Mouse (Mus musculus): ENCODE results near the gene Bag3. TPM values are rescaled to one million over a fixed set of nuclear protein-coding genes. Genes with fewer than 3 reads are reported as not detected.

Gene Bag3
- polyA plus RNA-seq, 1 experiment: 5.4 TPM

DNA sequence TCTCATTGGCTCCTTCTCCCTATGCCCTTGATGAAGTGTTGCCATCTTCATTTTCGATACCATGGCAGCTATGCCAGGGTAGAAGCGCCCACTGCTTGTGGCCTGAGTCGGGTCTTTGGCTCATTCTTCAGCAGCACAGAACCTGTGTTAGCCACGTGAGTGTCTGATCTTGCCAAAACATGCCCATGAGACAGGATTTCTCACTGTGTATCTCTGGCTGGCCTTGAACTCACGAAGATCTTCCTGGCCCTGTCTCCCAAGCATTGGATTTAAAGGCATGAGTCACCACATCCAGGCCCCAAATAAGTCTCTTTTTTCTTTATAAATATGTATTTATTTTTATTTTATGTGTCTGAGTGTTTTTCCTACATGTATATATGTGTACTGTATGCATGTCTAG, 51.8 kb downstream of the Bag3 start:
- TF ChIP-seq POLR2A (IDR thresholded peaks at IDR 0.05; ENCODE audit: extremely low read depth, insufficient read depth, low read length) (no peak), CTCF (IDR thresholded peaks at IDR 0.05; ENCODE audit: extremely low read depth, insufficient read depth, low read length) (no peak)
- Histone ChIP-seq H3K27ac (ENCODE audit: insufficient read depth, low read length) (no peak overlapping the region), H3K4me3 (ENCODE audit: insufficient read depth, low read length) (no peak overlapping the region), H3K4me1 (ENCODE audit: control insufficient read depth, insufficient read depth, low read length) (no peaks in the 10 kb centered on the region)

DNA sequence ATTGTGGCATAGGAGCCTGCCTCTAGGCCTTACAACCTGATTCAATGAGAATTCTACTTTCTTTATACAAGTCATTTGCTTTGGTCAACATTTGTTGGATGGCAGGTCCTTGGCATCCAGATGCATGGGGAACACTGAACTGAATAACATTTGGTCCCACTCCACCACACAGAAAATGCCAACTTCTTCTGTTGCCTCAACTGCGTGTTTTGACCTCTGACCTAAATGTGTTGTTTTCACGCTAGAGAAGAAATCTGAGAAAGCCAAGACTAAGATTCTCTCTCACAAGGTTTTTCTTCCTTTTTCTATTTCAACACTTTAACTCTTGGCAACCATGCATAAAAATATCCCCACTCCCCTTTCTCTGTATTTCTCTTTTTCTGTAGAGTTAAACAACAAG, 52.4 kb downstream of the Bag3 start:
- H3K4me1 ChIP-seq (ENCODE audit: control insufficient read depth, insufficient read depth, low read length): no peaks in the 10 kb centered on the region
- no peak overlapping the region for H3K27ac ChIP-seq (ENCODE audit: insufficient read depth, low read length)
- TF ChIP-seq CTCF (IDR thresholded peaks at IDR 0.05; ENCODE audit: extremely low read depth, insufficient read depth, low read length) (no peak), POLR2A (IDR thresholded peaks at IDR 0.05; ENCODE audit: extremely low read depth, insufficient read depth, low read length) (no peak)
- no peak overlapping the region for H3K4me3 ChIP-seq (ENCODE audit: insufficient read depth, low read length)

DNA sequence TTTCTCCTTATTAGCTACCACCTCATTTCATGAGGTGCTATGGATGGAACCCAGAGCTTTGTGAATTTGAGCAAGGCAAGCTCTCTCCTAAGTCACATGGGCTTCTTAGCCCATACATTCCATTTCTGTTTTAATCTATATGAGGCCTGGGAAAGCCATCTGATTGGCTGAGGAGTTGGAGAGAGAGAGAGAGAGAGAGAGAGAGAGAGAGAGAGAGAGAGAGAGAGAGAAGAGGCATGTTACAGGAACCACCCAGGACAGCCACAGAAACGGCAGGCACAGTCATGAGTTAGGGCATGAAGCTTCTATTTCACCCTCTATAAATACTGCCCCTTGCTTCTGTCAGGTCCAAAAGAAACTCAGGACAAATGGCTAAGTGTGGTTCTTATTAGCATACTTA, 54.2 kb downstream of the Bag3 start:
- Histone ChIP-seq H3K4me1 (ENCODE audit: control insufficient read depth, insufficient read depth, low read length) (peaks cover 4% of the 10 kb centered on the region; the same call in 1 of the 2 replicates), H3K4me3 (ENCODE audit: insufficient read depth, low read length) (no peak overlapping the region), H3K27ac (ENCODE audit: insufficient read depth, low read length) (no peak overlapping the region)
- TF ChIP-seq CTCF (IDR thresholded peaks at IDR 0.05; ENCODE audit: extremely low read depth, insufficient read depth, low read length) (no peak), POLR2A (IDR thresholded peaks at IDR 0.05; ENCODE audit: extremely low read depth, insufficient read depth, low read length) (no peak)

DNA sequence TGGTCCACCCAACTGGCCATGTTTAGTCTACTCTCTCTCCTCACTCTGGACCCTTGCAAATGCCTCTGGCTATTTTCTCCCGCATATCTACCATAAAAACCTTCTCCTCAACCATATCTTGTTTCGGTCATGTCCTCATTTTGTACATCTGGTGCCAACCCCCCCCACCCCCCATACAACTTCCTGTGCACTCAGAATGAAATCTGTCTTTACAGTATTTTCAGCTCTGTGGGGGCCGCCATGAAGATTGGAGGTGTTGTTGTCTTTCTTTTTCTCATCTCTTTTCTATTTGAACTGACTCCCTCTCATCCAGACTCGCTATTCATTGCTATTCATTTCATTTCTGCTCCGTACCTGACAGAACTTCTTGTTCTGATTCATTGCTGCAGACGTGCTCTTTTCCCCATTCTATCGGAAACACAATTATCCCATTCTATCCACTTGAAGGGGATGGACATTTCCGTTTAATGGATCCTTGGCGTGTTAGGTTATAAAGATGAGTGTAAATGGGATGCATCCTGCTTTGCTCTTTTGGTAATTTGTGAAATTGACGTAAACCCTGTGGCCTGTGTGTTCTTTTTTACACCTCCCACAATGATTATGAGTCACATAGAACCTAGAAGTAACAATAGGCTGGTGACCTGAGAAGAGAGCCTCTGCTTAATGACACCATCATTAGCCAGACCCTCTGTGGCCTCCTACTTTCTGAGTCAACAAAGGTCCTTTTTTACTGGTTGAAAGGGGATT, 55.0 kb downstream of the Bag3 start:
- no peak for TF ChIP-seq CTCF (IDR thresholded peaks at IDR 0.05; ENCODE audit: extremely low read depth, insufficient read depth, low read length)
- no peak for TF ChIP-seq POLR2A (IDR thresholded peaks at IDR 0.05; ENCODE audit: extremely low read depth, insufficient read depth, low read length)

DNA sequence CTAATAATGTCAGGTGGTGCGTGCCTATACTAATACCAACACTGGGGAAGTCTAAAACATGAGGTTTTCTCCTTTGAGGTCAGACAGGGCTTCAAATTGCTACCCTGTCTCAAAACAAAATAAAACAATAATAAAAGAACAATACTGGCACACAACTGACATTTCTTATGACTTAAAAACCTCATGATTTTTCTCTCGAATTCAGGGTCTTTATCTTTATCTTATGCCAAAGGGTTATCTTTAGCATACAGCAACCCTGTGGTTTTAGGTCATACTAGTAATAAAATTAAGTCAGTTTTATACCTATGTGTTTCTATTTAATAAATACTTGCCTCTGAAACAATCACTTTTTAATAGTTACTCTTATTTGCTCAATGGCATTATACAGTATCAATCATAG, 56.0 kb downstream of the Bag3 start:
- no peak overlapping the region for H3K4me3 ChIP-seq (ENCODE audit: insufficient read depth, low read length)
- no peak for TF ChIP-seq CTCF (IDR thresholded peaks at IDR 0.05; ENCODE audit: extremely low read depth, insufficient read depth, low read length)
- no peak for TF ChIP-seq POLR2A (IDR thresholded peaks at IDR 0.05; ENCODE audit: extremely low read depth, insufficient read depth, low read length)
- H3K4me1 ChIP-seq (ENCODE audit: control insufficient read depth, insufficient read depth, low read length): peaks cover 4% of the 10 kb centered on the region
- no peak overlapping the region for H3K27ac ChIP-seq (ENCODE audit: insufficient read depth, low read length)

More for the DNA sequence above, 55.0 kb downstream of the Bag3 start:
- Histone ChIP-seq H3K4me1 (ENCODE audit: control insufficient read depth, insufficient read depth, low read length) (peaks cover 4% of the 10 kb centered on the region), H3K4me3 (ENCODE audit: insufficient read depth, low read length) (no peak overlapping the region), H3K27ac (ENCODE audit: insufficient read depth, low read length) (no peak overlapping the region)

DNA sequence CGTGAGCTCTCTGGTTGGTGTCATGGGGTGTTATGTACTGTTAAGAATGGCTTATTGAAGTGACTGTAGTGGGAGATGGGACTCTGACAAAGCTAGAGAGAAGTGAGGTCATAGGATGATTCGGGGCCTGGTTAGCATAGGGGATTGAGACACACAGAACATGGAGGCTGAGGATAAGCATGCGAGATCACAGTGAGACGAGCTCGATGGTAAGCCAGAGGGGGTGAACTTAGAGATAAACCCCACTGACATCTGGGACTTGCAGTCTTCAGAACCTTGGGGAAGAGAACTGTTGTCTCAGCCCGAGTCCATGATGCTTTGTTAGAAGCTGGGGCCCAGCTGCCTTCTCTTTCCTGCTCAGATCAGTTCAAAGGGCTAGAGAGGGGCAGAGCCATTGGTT, 56.9 kb downstream of the Bag3 start:
- H3K4me1 ChIP-seq (ENCODE audit: control insufficient read depth, insufficient read depth, low read length): peaks cover 4% of the 10 kb centered on the region
- TF ChIP-seq POLR2A (IDR thresholded peaks at IDR 0.05; ENCODE audit: extremely low read depth, insufficient read depth, low read length): no peak
- TF ChIP-seq CTCF (IDR thresholded peaks at IDR 0.05; ENCODE audit: extremely low read depth, insufficient read depth, low read length): no peak
- no peak overlapping the region for H3K27ac ChIP-seq (ENCODE audit: insufficient read depth, low read length)
- no peak overlapping the region for H3K4me3 ChIP-seq (ENCODE audit: insufficient read depth, low read length)

DNA sequence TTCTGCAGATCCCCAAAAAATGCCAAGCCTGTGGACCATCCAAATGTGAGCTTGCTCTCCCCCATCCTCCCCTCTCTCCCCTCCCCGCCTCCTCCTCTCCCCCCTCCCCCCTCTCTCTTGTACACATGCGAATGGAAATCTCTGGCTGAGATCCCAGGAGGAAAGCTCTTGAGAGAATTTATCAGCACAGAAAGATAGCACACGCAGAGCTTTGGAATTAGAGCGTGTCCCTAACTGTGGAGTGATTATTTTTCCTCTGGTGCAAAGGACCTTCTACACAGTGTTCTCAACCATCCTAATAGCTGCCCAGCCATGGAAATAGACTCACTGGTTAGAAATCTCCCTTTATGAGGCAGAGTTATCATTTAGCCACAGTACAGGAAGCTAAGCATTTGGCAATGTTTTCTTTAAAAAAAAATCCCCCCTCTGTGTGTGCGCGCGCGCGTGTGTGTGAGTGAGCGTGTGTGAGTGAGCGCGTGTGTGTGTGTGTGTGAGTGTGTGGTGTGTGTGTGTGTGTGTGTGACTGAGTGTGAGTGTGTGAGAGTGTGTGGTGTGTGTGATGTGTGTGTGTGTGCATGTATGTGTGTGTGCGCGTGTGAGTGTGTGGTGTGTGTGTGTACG, 58.6 kb downstream of the Bag3 start:
- H3K27ac ChIP-seq (ENCODE audit: insufficient read depth, low read length): no peak overlapping the region
- peaks cover 4% of the 10 kb centered on the region for H3K4me1 ChIP-seq (ENCODE audit: control insufficient read depth, insufficient read depth, low read length)
- H3K4me3 ChIP-seq (ENCODE audit: insufficient read depth, low read length): no peak overlapping the region
- TF ChIP-seq CTCF (IDR thresholded peaks at IDR 0.05; ENCODE audit: extremely low read depth, insufficient read depth, low read length): no peak
- no peak for TF ChIP-seq POLR2A (IDR thresholded peaks at IDR 0.05; ENCODE audit: extremely low read depth, insufficient read depth, low read length)

DNA sequence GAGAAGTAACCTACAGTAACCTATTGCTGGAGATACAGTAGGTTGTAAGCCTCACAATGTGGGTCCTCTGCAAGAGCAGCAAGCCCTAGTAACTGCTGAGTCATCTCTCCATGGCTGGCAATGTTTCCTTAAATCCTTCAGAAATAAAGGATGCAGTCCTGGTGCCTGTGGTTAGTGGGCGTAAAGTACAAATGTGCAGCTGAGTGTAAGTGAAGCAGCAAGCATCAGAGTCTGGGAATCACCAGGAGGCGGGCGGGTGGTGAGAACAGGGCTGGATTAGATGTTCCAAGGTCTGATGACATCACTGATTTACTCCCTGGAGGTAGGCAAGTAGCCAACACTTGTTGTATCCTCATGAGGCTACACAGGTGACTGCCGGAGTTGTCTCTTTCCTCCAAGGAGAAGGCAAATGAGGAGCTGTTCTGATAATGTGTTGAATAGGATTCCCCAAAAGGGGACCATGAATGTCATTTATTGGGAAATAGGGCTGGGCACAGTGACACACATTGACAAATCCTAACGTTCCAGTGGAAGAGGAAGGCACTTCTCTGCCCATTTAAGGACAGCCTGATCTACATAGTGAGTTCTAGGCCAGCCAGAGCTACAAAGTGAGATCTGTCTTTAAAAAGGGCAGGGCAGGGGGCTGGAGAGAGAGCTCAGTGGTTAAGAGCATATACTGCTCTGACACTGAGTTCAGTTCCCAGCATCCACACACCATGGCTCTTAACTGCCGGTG, 60.0 kb downstream of the Bag3 start:
- Histone ChIP-seq H3K4me3 (ENCODE audit: insufficient read depth, low read length) (no peak overlapping the region), H3K27ac (ENCODE audit: insufficient read depth, low read length) (no peak overlapping the region), H3K4me1 (ENCODE audit: control insufficient read depth, insufficient read depth, low read length) (peaks cover 4% of the 10 kb centered on the region)
- no peak for TF ChIP-seq CTCF (IDR thresholded peaks at IDR 0.05; ENCODE audit: extremely low read depth, insufficient read depth, low read length)

DNA sequence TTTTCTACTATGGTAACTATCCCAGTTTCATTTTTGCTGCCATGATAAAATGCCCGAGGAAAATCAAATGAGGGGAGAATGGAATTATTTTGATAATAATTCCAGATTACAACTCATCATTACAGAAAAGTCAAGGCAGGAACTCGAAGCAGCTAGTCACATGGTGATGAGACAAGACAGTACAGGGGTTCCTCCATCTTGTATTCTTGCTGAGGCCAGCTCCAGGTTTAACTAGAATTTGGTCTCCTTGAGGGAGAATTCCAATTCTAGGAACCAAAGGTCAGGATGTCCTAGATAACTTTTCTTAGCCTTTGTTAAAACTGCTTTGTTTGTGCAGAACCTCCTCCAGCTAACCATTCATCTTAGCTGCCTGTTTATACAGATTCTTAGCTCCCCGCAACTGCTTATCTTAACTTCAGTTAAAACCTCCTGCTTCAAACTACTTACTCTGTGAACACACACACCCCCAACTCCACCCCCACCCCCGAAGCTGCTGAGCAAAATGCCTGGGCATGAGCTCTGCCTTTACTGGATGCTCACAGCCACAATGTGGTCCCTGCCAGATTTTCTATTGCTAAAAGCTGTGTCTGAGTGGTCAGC, 64.0 kb downstream of the Bag3 start:
- Histone ChIP-seq H3K4me1 (ENCODE audit: control insufficient read depth, insufficient read depth, low read length) (peaks cover under 1% of the 10 kb centered on the region), H3K4me3 (ENCODE audit: insufficient read depth, low read length) (no peak overlapping the region), H3K27ac (ENCODE audit: insufficient read depth, low read length) (no peak overlapping the region)
- TF ChIP-seq CTCF (IDR thresholded peaks at IDR 0.05; ENCODE audit: extremely low read depth, insufficient read depth, low read length): no peak
- no peak for TF ChIP-seq POLR2A (IDR thresholded peaks at IDR 0.05; ENCODE audit: extremely low read depth, insufficient read depth, low read length)
